Mouse (Mus musculus) bone marrow macrophage, adult 2 months (primary cell): Measurements from ENCODE around the gene Abcd3. TPM values are rescaled to one million over a fixed set of nuclear protein-coding genes. Genes with fewer than 3 reads are reported as not detected.
"Not testable (repeated sequence)": the region's sequence is repeated elsewhere in the genome, so short reads cannot be mapped to it uniquely, and the experiment has no call there.

Experiments used
- H3K27ac ChIP-seq: 2 replicates; pipeline ENCODE4 v1.5.1; 2012; ENCODE audit warnings: low read depth, low read length; ENCODE audit not compliant: insufficient read depth
- H3K4me1 ChIP-seq: 2 replicates; pipeline ENCODE4 v1.6.1; 2012; ENCODE audit warnings: low read length; ENCODE audit not compliant: control insufficient read depth, insufficient read depth
- H3K4me3 ChIP-seq: 2 replicates; pipeline ENCODE4 v1.5.1; 2012; ENCODE audit warnings: mild to moderate bottlenecking, low read length, moderate library complexity; ENCODE audit not compliant: insufficient read depth
- CTCF ChIP-seq: IDR thresholded peaks from 2 replicates; pipeline ENCODE4 v1.5.1; 2012; ENCODE audit warnings: low read depth, mild to moderate bottlenecking, low read length, moderate library complexity
- POLR2A ChIP-seq: IDR thresholded peaks from 2 replicates; pipeline ENCODE4 v1.6.1; 2012; ENCODE audit warnings: mild to moderate bottlenecking, low read depth, low read length, borderline replicate concordance
- polyA plus RNA-seq: library from polyadenylated mRNA; stranded (reverse); fragments of >200 nt; gene quantifications from 2 replicates; pipeline ENCODE4 v1.2.4, GENCODE M21; 2012; ENCODE audit not compliant: missing spikeins, insufficient read depth, insufficient read length

Gene Abcd3
- polyA plus RNA-seq, 1 experiment = 19.3 TPM

GRCm38 (mm10) chr3:121777943-121778342, 37.2 kb downstream of the Abcd3 start:
- no peak overlapping the region for H3K27ac ChIP-seq
- TF ChIP-seq POLR2A (no peak), CTCF (peak; percentile 40)

DNA sequence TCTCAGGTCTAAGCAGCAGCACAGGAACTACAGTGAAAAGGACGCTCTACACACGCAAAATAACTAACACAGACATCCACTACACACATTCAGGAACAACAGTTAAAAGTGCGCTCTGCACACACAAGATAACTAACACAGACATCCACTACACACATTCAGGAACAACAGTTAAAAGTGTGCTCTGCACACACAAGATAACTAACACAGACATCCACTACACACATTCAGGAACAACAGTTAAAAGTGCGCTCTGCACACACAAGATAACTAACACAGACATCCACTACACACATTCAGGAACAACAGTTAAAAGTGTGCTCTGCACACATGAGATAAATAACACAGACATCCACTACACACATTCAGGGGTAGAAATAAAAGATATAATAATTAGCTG, 41.8 kb downstream of the Abcd3 start:
- not testable (repeated sequence) for H3K4me3 ChIP-seq, H3K27ac ChIP-seq, H3K4me1 ChIP-seq

More at GRCm38 (mm10) chr3:121777943-121778342, 37.2 kb downstream of the Abcd3 start:
- H3K4me1 ChIP-seq = no peaks in the 10 kb centered on the region
- no peak overlapping the region for H3K4me3 ChIP-seq

DNA sequence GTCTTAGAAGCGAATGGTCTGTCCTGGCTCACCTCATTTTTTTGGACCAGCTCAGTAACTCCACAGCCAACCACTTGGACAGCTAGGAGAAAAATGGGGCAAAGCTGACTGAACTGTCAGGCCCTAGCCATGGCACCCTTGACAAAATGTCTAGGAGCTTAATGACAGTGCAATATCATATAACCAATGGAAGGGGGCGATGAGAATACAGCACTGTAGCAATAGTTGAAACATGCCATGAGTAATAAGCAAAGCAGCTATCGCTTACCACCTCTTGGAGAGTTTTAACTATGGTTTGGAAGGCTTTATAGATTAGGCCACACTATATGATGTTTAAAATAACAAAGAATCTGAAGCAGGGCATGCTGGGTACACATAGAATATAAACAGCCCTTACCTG, 46.3 kb downstream of the Abcd3 start:
- H3K4me3 ChIP-seq = no peak overlapping the region
- H3K27ac ChIP-seq = no peak overlapping the region
- H3K4me1 ChIP-seq = peaks cover 5% of the 10 kb centered on the region; the same call in 1 of the 2 replicates
- no peak for TF ChIP-seq CTCF
- no peak for TF ChIP-seq POLR2A

DNA sequence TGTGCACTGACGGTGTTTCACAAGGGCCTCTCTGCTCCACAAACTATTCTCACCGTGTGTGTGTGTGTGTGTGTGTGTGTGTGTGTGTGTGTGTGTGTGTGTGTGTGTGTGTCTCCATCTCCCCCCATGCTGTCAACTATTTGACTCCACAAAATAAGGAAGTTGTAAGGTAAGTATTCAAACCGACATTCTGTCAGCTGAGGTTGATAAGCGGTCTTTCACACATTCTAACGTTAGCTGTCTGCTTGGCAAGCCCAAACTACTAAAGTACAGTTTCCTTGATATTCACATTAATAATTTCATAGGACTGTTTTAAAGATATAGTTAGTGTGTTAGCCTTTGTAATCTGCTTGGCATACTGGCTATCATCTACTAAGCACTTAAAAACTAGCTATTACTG, 48.3 kb downstream of the Abcd3 start:
- Histone ChIP-seq H3K4me1 (peaks cover 5% of the 10 kb centered on the region; the same call in 1 of the 2 replicates), H3K27ac (no peak overlapping the region), H3K4me3 (no peak overlapping the region)
- no peak for TF ChIP-seq POLR2A
- TF ChIP-seq CTCF = no peak

DNA sequence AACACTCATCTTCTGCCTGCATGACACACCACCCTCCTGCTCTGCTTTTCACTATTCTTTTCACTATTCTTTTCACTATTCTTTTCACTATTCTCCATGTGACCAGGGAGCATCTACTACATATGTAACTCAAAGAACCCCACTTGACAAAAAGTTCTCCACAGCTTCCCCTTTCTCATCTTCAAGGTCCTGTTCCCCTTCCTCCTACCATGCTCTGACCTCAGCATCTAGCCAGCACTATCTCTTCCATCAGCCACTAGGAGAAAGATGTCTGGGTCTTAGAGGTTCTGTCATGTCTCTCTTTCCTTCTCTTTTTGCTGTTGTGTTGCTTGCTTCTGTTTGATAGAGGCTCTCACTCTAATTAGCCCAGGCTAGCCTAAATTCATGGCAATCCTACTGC, 49.1 kb downstream of the Abcd3 start:
- TF ChIP-seq POLR2A (no peak), CTCF (no peak)
- Histone ChIP-seq H3K4me3 (no peak overlapping the region), H3K4me1 (peaks cover 5% of the 10 kb centered on the region; the same call in 1 of the 2 replicates), H3K27ac (no peak overlapping the region)

DNA sequence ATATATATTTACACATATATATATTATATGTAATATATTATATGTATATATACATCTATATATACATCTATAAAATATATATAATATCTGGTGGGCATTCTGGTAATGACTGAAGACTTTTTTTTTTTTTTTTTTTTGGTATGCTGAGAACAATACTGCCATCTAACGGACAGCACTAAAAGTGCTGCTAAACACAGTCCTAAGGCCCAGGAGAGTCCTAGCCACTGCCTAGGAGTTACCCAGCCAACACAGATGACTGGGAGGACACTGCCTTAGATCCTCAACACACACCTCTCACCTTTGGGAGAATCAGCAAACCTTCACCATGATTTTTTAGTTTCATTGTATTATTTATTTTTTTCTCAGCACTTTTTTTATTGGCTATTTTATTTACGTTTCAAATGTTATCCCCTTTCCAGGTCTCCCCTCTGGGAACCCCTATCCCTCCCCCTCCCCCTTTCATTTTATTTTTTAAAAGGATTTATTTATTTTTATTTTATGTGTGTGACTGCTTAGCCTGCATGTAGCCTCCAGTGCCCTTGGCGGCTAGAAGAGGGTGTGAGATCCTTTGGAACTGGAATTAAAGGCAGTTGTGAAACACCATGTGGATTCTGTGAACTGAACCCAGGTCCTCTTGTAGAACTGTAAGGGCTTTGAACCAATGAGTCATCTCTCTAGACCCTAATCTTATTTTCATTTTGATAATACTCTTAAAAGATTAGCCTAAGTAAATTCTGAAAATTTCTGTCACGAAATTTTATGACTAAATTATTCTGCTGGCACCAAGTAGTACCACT, 52.8 kb downstream of the Abcd3 start:
- TF ChIP-seq CTCF (no peak), POLR2A (no peak)
- Histone ChIP-seq H3K4me3 (no peak overlapping the region), H3K4me1 (peaks cover 5% of the 10 kb centered on the region; the same call in 1 of the 2 replicates), H3K27ac (no peak overlapping the region)

GRCm38 (mm10) chr3:121758373-121758772, 56.7 kb downstream of the Abcd3 start:
- TF ChIP-seq CTCF = no peak
- no peak for TF ChIP-seq POLR2A
- Histone ChIP-seq H3K27ac (no peak overlapping the region), H3K4me1 (peaks cover 2% of the 10 kb centered on the region; the same call in 1 of the 2 replicates), H3K4me3 (no peak overlapping the region)

- no peak for TF ChIP-seq POLR2A
- TF ChIP-seq CTCF = no peak
- Histone ChIP-seq H3K4me3 (no peak overlapping the region), H3K27ac (no peak overlapping the region), H3K4me1 (peaks cover 2% of the 10 kb centered on the region; the same call in 1 of the 2 replicates)
Measured at GRCm38 (mm10) chr3:121755152-121755551, 60.0 kb downstream of the Abcd3 start.

- not testable (repeated sequence) for H3K4me3 ChIP-seq, H3K4me1 ChIP-seq, H3K27ac ChIP-seq
Measured at GRCm38 (mm10) chr3:121754319-121755090, 60.6 kb downstream of the Abcd3 start.

GRCm38 (mm10) chr3:121741186-121741848, 73.8 kb downstream of the Abcd3 start:
- H3K27ac ChIP-seq = not testable (repeated sequence)

More at GRCm38 (mm10) chr3:121741186-121741848, 73.8 kb downstream of the Abcd3 start:
- not testable (repeated sequence) for H3K4me3 ChIP-seq, H3K4me1 ChIP-seq
